Mouse (Mus musculus) natural killer cell, adult 2 months (primary cell): ENCODE measurements around the gene Samd4.

ENCODE experiments used
- DNase-seq, 2 experiments: peaks; one replicate each; pipeline ENCODE4 v3.0.0; 2022; ENCODE audit warnings: low spot score in 2 of 2

Samd4 gene

DNA sequence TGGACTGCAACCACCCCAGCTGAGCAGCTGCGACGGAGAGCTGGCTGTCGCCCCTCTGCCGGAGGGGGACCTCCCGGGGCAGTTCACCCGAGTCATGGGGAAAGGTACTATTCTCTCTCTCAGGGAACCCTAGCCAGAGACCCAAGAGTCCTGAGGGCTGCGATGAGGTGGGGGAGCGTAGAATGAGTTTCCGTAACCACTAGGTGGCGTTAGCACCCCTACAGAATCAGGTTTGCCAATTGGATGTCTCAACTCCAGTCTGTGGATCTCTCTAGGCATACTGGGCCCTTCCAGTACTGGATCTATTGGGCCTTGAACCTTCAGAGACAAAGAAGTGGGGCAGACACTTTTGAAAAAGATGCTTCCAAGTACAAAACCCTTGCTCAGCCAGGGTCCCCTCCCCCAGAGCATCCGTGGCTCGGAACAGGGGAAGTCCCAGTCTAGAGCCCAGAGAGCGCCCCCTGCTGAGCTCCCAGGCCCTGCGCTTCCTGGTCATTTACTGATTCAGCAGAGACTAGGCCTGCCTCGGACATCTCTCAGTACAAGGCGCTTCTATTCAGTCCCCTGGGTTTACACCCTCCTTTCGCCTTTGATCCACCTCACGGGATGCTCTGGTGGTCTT, 191.5 kb downstream of the Samd4 start:
- peak in 1 of 2 experiments; percentile 4 for DNase-seq

DNA sequence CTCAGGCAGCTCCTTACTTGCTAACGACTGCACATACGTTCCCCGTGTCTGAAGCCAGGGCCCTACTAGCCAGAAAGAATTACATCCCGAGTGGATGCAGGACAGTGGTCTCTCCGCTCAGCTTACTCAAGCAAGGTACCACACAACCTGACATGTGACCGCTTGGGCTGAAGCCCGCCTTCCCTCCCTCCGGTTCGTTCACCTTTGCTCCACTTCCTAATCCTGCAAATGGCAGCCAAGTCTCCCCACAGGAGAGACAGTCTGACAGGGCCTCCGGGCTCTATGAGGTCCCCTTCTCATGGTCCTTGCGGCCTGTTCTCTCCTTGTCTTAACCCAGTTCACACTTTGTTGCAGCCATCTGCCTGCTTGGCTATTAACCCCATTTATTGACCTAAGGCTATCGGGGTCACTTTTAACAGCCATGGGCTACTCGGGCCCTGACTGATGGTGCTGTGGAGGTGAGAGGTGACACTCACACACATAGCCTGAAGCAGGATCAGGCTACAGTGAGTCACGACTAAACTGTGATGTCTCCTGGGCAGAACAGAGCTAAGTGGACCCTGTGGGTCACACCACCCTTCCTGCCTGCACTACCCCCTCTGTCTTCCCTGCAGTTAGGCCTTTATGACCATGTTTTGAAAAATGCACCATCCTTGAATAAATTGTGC, 192.5 kb downstream of the Samd4 start:
- DNase-seq, result no peak

DNA sequence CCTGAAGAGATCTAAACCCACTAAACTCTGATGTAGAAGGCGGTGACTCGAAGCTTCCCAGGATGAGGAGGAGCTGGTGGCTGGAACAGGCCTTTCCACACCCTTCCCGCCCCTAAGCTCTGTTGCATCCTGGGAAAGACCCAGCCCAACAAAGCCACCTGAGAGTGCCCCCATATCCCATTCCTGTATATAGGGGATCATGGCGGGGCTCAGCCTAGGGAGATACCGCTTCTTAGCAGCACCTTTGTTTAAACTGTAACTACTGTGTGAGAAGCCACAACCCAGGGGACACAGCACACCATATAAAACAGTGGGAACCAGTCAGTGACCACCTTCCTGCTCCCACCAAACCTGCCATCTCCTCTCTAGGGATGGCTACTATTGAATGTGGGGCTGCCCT, 193.2 kb downstream of the Samd4 start:
- no peak for DNase-seq

DNA sequence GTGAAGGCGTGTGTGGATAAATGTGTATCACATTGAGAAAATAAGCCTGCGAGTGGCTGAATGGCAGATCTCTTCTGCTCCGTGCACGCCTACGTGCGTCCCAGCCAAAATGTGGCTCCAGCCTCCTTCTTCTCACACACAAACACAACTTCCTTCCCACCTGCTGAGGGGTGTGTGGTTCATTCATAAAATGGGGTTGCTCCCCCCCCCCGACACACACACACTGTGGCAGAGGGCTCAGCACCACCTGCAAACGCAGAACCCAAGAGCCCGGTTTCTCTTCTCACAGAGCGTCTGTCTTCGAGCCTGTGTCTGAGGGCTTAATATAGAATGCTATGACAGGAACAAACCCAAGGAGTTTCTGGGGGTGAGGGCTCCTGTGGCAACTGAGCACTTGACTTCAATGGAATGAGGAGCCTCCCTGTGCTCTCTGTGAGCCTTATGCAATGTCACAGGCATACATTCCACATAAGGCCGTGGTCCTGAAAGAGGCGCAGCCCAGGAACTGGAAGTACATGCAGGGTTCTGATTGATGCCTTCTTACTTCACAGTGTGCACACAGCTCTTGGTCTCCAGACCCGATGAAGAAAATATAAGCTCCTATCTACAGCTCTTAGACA, 194.4 kb downstream of the Samd4 start:
- no peak for DNase-seq

DNA sequence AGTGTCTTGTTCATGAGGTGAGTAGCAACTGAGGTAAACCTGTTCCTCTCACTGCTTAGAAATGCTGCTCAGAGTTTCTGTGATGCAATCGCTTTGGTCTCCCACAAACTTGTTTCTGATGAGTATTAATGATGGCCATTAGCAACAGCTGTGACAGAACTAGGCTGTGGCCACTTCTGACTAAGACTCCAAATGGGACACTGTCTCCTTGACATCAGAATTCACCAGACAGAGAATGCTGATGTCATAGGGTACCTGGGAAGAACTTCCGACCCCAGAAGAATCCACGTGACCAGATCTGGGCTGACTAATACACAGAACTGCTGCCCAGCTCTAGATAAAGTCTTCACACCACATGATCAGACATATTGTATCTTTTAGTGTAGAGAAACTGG, 194.9 kb downstream of the Samd4 start:
- DNase-seq, result no peak

DNA sequence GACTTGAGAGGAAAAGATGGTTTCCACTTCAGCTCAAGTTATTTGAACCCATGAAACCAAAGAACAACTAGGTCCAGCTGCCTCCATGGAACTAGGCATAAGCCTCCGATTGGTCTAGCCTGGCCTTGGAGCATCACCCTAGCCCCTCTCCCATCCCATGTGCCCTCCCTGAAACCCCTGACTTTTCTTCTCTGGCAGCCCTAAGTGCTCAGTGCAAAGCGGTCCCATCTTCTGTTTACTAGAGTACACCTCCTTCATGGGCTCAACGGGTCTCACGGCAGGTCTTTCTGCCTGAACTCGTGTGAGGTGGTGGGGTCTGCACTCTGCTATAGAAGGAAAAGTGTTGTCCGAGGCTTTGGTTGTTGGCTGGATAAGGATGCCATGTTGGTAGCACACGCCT, 197.3 kb downstream of the Samd4 start:
- no peak for DNase-seq

DNA sequence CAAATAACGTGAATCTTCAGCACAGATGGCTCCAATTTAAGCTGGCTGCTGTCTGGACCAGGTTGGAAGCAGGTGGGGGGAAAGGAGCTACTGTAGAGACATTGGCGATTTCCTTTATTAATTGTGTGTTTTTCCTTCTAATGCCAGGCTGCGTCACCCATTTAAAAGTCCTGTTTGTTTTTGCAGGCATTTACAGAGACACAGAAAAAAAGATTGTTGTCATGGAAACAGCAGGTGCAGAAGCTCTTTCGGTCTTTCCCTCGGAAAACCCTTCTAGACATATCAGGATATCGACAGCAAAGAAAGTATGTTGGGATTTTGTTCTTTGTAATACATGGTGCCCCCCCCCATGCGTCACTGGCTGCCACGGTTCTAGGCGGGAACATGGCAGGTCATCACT, 200.7 kb downstream of the Samd4 start:
- no peak for DNase-seq

DNA sequence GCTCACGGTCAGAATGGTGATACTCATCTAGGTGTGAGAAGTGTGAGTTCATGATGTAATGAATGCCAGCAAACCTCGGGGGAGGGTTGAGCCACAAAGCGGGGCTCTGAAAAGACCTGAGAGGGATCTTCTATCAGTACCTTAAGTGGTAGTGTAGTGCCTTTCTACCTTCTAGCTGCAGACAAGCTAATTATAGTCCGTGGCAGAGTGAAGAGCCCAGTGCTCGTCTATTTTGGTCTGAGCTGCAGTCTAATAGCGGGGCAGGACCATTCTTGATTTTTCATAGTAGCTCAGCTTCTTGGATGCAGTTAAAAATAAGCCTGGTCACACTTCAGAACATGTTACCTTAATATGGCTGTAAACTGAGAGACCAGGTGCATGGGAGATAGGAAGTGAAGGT, 201.2 kb downstream of the Samd4 start:
- no peak for DNase-seq

DNA sequence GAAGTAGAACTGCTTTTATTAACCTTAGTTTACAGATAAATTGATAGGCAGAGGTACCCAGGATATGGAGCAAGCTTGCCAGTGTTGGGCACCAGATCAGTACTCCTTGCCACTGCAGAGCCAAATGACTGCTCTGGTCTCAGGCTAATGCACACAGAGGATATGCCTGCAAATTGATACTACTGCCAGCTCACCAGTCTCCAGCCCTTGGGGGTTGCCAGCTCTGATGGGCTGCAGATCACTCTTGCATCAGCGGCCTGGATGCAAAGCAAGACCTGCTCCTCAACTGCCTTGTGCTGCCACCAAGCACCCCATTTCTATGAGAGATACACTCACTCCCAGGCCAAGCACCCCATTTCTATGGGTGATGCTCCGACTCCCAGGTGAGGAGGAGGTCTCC, 202.0 kb downstream of the Samd4 start:
- DNase-seq, result no peak

DNA sequence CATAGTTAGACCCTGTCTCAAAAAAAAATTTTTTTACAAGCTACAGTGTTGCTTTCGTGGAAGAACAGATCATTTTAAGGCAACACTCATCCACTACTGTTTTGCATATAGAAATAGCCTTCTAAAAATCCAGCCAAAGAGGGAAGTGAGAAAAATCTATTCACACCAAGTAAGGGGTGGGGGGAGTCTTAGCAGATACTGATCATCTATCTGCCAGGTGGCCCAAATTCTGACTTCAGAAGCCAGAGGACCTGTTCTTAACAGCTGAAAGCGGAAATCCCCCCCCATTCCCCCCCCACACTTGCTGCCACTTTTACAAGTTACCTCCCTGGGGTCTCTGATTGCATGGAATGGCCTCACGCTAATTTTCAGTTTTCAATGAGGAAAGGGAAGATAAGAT, 203.5 kb downstream of the Samd4 start:
- no peak for DNase-seq

DNA sequence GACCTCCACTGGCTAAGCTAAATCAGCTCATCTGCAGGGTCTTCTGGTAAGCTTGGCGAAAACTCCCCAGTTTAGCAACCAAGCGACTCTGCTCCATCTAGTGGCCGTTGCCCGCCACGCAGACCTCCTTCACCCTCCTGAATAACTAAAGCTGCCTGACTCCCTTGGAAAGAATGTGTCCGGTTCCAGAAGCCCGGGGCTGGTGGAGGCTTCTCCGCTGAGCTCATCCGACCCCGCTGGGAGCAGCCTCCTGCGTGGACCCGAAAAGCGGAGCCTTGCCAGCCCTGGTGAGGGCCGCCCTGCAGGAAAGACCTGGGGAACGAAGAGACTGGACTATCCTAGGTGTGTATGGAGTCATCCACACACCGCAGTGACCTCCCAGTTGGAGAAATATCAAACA, 204.1 kb downstream of the Samd4 start:
- peak; percentile 17 to 45 for DNase-seq

DNA sequence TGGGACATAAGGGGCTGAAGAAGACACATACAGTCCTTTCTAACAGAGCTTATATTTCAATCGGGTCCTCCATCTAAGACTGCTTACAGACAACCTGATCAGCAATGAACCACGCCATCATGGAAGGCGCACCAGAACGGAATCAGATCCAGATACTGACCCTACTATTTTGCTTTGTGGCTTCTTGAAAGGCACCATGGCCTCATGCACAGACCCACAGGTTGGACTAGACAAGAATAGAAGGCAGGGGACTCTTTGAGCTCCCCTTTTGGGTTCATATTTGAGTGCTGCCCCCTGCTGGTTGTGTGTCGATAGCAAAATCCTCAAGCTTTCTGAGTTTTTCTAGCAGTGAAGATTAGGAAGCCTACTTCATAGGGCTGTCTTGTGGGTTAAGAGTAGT, 204.5 kb downstream of the Samd4 start:
- peak; percentile 59 to 76 for DNase-seq

DNA sequence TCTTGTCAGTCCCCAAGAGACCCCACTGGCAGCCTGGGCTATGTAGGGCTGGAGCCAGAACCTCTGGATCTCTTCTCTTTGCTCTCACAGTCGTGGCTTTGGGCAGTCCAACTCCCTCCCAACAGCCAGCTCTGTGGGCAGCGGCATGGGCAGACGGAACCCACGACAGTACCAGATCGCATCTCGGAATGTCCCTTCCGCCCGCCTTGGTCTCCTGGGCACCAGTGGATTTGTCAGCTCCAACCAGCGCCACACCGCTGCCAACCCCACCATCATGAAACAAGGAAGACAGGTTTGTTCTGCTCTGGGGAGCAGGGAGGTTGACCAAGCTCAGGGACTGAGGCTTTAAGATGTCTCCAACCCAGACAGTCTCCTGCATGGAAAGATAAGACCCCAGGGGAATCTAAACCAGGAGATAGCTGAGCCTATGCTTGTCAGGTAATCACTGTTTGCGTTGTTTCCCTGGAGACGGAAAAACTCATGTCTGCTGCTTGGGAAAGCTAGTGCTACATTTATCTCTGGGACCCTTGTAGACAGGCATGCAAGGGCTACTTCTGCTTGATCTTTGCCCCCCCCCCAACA, 205.1 kb downstream of the Samd4 start:
- DNase-seq, result no peak

DNA sequence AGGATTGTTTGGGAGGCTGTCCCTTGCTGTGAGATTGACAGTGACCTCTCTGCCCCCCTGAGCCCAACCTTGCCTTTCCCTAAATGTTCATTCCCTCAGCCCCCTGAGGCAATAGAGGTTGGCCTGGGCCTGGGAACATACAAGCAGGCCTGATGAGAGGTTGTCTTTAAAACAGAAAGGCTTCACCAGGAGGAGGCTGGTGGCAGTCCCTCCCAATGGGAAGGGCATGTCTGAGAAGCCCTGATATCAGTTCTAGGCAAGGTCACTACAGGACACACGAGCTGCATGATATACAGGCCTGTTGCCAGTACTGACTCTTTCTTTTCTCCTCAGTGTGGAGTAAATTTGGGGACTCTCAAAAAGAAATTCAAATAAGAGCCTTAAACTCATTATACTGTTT, 205.7 kb downstream of the Samd4 start:
- DNase-seq, result no peak

DNA sequence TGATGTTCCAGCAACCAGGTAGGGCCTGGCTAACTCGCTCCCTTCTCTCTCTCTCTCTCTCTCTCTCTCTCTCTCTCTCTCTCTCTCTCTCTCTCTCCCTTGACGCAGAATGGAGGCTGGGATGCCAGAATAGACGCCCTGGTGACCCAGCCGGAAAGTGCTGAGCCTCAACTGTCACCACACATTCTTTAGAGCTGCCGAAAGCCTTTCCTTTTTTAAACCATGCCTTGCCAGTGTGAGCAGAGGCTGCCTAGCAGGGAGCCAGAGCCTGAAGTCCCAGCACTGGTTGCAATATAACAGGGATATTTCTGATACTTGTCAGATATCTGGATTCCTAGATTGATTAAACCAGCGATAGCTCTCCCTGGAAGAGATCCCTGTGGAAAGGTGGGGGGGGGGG, 206.5 kb downstream of the Samd4 start:
- DNase-seq, result no peak

DNA sequence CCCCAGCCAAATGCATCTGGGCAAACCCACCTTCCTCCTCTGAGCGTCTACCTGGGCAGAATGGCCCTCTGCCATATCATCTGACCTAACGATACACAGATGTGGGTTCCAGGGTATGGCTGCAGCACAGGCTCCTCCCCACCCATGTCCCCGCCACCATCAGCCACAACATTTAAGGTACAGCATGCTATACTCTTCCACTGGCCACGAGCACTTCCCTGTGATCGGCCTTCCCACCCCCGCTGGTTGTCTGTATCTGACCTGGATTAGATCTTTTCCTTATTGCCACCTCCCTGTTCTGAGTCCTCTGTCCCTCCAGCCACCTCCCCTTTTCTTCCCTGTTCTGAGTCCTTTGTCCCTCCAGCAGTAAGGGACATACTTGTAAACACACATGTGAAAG, 209.3 kb downstream of the Samd4 start:
- no peak for DNase-seq

DNA sequence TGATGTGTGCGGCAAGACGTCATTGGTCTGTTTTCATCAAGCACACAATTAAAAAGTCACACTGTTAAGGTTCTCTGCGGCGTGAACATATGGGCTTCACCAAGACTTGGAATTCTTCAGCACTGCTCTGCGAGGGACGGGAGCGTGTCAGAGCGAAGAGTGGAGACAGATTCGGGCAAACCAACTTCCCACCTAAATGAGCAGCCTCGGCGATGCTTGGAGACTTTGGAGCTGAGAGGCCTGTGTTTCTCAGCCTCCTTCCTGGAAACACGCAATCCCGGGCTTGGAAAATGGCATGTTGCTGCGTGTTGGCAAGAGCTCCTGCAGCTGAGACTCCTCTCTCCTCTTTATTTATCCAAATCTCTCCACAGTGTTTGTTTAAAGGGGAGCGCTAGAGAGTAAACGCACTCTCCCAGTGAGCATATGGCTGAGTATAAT, 210.7 kb downstream of the Samd4 start:
- DNase-seq, result no peak

DNA sequence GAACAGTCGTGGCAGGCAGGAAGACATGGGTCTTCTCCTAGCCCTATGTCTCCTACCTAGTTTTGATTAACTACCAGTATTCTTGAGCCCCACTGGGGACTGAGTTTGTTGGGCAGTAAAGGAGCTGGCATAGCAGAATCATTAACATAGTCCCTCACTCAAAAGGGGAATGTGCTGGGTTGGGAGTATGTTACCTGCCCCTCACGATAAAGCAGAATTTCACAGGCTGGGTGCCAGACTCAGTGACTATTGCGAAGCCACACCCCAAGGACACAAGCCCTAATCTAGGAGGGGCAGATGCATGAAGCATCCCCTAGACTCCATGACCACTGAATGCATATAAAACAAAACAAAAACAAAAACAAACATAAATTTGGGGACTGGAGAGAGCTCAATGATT, 212.4 kb downstream of the Samd4 start:
- DNase-seq, result no peak

DNA sequence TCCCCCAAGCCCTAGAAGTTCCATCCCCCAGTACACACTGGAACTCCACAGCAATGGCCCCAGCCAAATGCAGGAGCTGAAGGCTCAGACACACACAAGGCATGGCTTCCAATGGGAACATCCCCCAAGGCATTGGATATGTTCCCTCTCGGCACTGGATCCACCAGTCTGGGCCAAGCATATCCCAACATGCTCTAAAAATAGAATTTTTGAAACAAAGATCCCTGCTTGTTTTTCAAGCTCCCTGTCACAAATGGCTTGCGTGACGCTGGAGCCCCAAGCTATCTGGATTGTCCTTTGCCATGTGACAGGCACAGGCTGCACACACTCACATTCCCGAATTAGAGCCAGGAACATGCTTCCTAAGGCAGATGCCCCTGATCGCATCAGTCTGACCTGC, 213.7 kb downstream of the Samd4 start:
- no peak for DNase-seq

DNA sequence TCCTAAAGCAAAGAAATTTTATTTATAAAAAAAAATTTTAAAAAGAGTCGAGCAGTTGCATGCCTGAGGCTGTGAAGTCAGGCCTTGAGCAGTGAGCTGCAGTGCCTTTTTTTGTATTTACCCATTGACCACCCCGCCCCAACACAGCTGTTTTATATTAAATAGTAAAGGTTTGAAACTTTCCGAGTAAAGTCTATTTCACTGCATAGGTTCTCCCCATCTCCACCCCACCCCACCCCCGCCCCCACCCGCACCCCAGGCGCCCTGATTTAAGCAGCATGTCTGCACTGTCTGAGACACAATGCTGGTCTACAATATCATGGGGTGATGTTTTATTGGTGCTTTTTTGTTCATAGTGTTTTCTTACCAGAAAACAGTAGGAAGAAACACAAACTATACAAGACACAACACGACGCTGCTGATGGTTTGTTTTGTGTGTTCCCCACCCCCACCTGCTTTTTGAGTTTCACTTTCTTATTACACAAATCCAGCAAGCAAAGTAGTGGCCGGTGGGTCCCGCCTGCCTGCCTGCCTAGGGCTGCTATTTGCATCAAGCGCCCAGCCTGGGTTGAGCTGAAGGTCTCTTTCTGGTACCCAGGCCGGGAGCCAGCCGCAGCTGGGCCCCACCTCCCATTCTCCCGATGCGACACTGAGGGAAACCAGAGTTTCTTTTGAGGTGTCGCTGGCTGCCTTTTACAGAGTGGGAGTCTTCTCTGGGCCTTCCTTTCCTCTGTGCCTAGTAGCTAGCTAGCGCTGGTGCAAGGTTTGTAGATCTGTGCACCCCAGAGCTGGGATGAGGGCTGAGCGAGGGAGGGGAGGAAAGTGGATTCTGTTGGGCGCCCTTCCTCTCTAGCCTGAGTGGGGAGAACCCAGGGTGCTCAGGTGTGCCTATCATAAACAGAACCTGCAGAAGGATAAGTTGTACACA, 221.9 kb downstream of the Samd4 start:
- peak in 1 of 2 experiments; percentile 21 for DNase-seq

DNA sequence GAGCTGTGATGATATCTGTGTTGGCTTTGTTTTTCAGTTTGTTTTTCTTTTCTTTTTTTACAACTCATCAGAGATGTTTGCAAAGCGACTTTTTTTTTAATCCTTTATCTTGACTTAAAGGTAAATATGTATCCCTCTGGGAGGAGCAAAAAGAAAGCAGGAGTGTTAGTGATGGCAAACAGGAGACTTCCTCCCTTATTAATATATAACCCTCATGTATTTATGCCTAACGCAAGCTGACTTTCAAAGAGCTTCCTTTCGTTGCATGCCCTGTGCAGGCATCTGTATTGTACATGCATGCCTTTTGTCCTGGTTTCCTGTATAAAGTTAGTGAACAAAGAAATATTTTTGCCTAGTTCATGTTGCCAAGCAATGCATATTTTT, 222.5 kb downstream of the Samd4 start:
- no peak for DNase-seq

DNA sequence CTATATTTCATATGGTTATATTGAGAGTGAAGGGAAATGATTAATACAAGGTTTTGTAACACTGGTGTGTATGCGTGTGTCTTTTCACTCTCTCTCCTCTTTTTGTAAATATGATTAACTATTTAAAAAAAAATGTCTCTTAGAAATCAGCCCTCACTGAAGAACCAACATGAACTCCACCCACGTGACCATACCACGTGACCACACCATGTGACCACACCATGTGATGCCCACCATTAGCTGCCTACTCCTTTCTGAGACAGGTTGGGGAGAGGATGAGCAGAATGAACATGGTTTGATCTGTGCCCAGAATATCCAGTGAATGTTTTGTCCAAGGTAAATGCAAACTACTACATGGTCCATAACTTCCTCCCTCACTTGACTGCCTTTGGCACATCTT, 223.1 kb downstream of the Samd4 start:
- peak; percentile 5 to 14 for DNase-seq
